Mouse (Mus musculus): ENCODE results near the gene Stmnd1. TPM values are rescaled to one million over a fixed set of nuclear protein-coding genes. Genes with fewer than 3 reads are reported as not detected.

Stmnd1 gene
- polyA plus RNA-seq, 1 experiment, result 0.16 TPM

DNA sequence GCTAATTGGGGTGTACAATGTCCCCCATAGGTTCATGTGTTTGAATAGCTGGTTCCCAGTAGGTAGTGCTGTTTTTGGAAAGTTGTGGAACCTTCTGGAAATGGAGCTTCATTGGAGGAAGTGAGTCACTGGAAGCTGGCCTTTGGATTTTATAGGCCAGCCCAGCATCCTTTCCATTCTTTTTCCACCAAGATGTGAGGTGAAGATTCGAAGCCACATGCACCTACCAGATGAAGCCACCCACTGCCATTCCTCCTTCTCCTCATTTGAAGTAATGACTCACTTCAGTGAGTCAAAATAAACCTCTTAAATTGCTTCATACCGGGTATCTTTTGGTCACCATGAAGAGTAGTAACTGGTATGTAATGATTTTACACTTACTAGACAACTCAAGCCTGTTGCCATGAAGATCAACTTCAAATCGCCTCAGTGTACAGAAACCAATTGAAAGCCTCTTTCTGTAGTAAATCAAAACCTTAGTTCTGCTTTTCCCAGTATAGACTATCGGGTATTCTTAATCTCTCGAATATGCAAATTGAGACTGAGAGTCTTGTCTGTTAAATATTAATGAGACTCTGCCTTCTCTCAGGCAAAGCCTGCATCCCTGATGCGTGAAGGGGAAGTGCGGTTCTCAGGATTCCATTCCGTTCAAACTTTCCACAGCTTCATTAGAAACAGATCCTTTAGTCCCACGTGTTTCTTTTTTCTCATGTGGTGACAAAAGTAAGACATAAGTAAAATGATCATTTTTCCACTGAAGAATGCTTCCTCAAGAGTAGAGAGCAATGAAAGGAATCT, 31.9 kb upstream of the Stmnd1 start:
- Histone ChIP-seq H3K27ac (ENCODE audit: control insufficient read depth, insufficient read depth, low read depth, low read length) (no peak overlapping the region), H3K36me3 (ENCODE audit: control insufficient read depth, insufficient read depth, low read length) (no peaks in the 10 kb centered on the region), H3K4me3 (ENCODE audit: control insufficient read depth, low read depth, low read length) (no peak overlapping the region), H3K27me3 (ENCODE audit: control insufficient read depth, insufficient read depth, low read length) (no peaks in the 10 kb centered on the region), H3K4me1 (ENCODE audit: control insufficient read depth, insufficient read depth, low read length) (no peaks in the 10 kb centered on the region)
- no peak for TF ChIP-seq CTCF (IDR thresholded peaks at IDR 0.05; ENCODE audit: control insufficient read depth, insufficient read depth, insufficient replicate concordance, low read depth, low read length)
- TF ChIP-seq POLR2A (IDR thresholded peaks at IDR 0.05; ENCODE audit: control insufficient read depth, low read depth, low read length), result no peak

DNA sequence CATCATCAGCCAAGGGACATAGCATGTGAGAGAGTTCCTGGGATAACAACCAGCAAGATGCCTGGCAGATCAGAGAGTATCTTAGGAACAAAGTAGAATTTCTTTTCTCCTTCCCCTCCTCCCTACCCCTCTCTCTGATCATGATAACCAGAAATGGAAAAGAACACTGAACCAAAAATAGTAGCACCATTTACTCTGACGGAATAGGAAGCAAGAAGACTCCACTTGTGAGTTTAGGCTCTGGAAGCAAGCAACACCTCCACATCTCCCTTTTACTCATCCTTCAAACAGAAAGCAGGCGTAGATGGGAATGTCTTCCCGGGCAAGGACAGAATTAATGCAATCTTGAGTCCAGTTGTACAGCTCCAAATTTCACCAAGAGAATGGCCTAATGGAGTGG, 19.8 kb upstream of the Stmnd1 start:
- Histone ChIP-seq H3K4me1 (ENCODE audit: control insufficient read depth, insufficient read depth, low read length) (no peaks in the 10 kb centered on the region), H3K4me3 (ENCODE audit: control insufficient read depth, low read depth, low read length) (no peak overlapping the region), H3K27me3 (ENCODE audit: control insufficient read depth, insufficient read depth, low read length) (no peaks in the 10 kb centered on the region), H3K36me3 (ENCODE audit: control insufficient read depth, insufficient read depth, low read length) (no peaks in the 10 kb centered on the region), H3K27ac (ENCODE audit: control insufficient read depth, insufficient read depth, low read depth, low read length) (no peak overlapping the region)
- TF ChIP-seq POLR2A (IDR thresholded peaks at IDR 0.05; ENCODE audit: control insufficient read depth, low read depth, low read length) (no peak), CTCF (IDR thresholded peaks at IDR 0.05; ENCODE audit: control insufficient read depth, insufficient read depth, insufficient replicate concordance, low read depth, low read length) (no peak)

DNA sequence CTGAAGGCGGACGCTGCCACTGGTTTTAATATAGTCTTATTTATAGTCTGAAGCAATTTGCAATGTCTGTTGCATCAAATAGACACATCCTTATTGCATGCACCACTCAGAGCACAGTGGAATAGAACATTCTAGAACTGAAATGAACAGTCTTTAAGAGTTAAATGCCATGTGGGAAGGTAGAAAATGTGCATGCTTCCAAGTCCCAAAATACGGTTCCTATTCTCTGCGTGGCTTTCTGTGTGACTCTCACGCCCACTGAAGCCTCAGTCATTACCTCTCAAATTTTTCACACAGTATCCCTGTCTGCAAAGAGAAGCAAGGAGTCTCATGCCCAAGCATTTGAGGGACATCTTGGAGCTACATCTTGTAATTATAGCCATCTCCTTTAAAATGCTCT, 19.4 kb upstream of the Stmnd1 start:
- TF ChIP-seq POLR2A (IDR thresholded peaks at IDR 0.05; ENCODE audit: control insufficient read depth, low read depth, low read length) (no peak), CTCF (IDR thresholded peaks at IDR 0.05; ENCODE audit: control insufficient read depth, insufficient read depth, insufficient replicate concordance, low read depth, low read length) (no peak)
- Histone ChIP-seq H3K27ac (ENCODE audit: control insufficient read depth, insufficient read depth, low read depth, low read length) (no peak overlapping the region), H3K36me3 (ENCODE audit: control insufficient read depth, insufficient read depth, low read length) (no peaks in the 10 kb centered on the region), H3K27me3 (ENCODE audit: control insufficient read depth, insufficient read depth, low read length) (no peaks in the 10 kb centered on the region), H3K4me3 (ENCODE audit: control insufficient read depth, low read depth, low read length) (no peak overlapping the region), H3K4me1 (ENCODE audit: control insufficient read depth, insufficient read depth, low read length) (no peaks in the 10 kb centered on the region)

DNA sequence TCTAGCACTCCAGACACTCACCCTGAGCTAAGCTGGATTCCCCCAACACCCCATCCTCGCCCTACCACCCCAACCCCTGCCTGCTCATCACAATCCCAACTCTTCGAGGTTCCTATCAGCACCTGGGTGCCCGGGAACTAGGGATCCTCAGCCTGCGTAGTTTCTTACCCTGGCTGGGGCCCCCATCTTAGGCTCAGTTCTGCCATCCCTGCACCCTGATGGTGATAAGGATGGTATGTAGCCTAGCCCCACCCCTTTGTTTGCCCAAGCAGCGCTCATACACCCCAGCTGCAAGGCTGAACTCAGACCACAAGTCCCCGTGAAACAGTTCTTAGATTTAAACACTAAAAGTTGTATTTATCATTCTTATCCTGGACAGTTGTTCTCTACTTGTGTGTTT, 17.9 kb upstream of the Stmnd1 start:
- no peak overlapping the region for H3K27ac ChIP-seq (ENCODE audit: control insufficient read depth, insufficient read depth, low read depth, low read length)
- TF ChIP-seq CTCF (IDR thresholded peaks at IDR 0.05; ENCODE audit: control insufficient read depth, insufficient read depth, insufficient replicate concordance, low read depth, low read length) (no peak), POLR2A (IDR thresholded peaks at IDR 0.05; ENCODE audit: control insufficient read depth, low read depth, low read length) (no peak)
- no peaks in the 10 kb centered on the region for H3K4me1 ChIP-seq (ENCODE audit: control insufficient read depth, insufficient read depth, low read length)
- H3K4me3 ChIP-seq (ENCODE audit: control insufficient read depth, low read depth, low read length), result no peak overlapping the region
- no peaks in the 10 kb centered on the region for H3K36me3 ChIP-seq (ENCODE audit: control insufficient read depth, insufficient read depth, low read length)
- no peaks in the 10 kb centered on the region for H3K27me3 ChIP-seq (ENCODE audit: control insufficient read depth, insufficient read depth, low read length)

DNA sequence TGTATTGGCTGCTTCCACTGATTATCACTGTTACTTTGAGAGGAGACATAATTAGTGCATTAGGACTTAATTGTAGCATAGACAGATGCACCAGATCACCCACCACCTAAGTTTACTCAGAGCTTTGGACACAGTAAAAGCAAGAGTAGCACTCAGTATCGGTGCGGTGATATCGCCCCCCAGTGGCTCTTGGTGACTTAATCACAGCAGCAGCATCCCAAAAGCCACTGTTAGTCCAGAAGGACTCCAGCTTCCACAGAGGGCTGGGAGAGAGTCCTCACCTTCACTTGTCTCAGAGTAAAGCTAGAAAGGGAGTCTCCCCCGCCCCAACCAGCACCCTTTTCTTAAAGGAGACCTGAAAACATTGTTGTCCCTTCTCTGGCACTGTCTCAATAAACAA, 15.7 kb upstream of the Stmnd1 start:
- Histone ChIP-seq H3K27me3 (ENCODE audit: control insufficient read depth, insufficient read depth, low read length) (no peaks in the 10 kb centered on the region), H3K27ac (ENCODE audit: control insufficient read depth, insufficient read depth, low read depth, low read length) (no peak overlapping the region)

DNA sequence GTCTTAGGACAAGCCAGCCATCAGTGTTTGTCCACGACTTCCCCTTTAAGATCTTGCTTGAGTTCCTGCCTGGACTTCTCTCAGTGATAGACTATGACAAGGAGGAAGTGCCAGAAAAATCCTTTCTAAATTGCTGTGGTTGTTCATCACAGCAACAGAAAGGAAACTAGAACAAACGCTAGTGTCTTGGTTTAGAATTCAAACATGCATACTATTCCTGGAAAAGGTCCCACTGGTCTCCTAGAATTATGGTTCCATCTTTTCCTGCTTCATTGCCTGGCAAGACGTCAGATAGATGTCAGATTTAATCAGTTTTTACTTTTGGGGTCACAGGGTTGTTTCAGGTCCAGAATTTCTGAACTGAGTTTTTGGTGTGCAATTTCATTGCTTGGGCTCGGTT, 14.0 kb upstream of the Stmnd1 start:
- H3K27ac ChIP-seq (ENCODE audit: control insufficient read depth, insufficient read depth, low read depth, low read length), result no peak overlapping the region
- no peaks in the 10 kb centered on the region for H3K27me3 ChIP-seq (ENCODE audit: control insufficient read depth, insufficient read depth, low read length)
- no peak for TF ChIP-seq POLR2A (IDR thresholded peaks at IDR 0.05; ENCODE audit: control insufficient read depth, low read depth, low read length)
- TF ChIP-seq CTCF (IDR thresholded peaks at IDR 0.05; ENCODE audit: control insufficient read depth, insufficient read depth, insufficient replicate concordance, low read depth, low read length), result no peak
- no peaks in the 10 kb centered on the region for H3K36me3 ChIP-seq (ENCODE audit: control insufficient read depth, insufficient read depth, low read length)
- H3K4me3 ChIP-seq (ENCODE audit: control insufficient read depth, low read depth, low read length), result no peak overlapping the region
- H3K4me1 ChIP-seq (ENCODE audit: control insufficient read depth, insufficient read depth, low read length), result no peaks in the 10 kb centered on the region

More for the DNA sequence above, 15.7 kb upstream of the Stmnd1 start:
- TF ChIP-seq POLR2A (IDR thresholded peaks at IDR 0.05; ENCODE audit: control insufficient read depth, low read depth, low read length), result no peak
- no peak for TF ChIP-seq CTCF (IDR thresholded peaks at IDR 0.05; ENCODE audit: control insufficient read depth, insufficient read depth, insufficient replicate concordance, low read depth, low read length)
- no peak overlapping the region for H3K4me3 ChIP-seq (ENCODE audit: control insufficient read depth, low read depth, low read length)
- no peaks in the 10 kb centered on the region for H3K4me1 ChIP-seq (ENCODE audit: control insufficient read depth, insufficient read depth, low read length)
- H3K36me3 ChIP-seq (ENCODE audit: control insufficient read depth, insufficient read depth, low read length), result no peaks in the 10 kb centered on the region

- no peaks in the 10 kb centered on the region for H3K36me3 ChIP-seq (ENCODE audit: control insufficient read depth, insufficient read depth, low read length)
- no peaks in the 10 kb centered on the region for H3K27me3 ChIP-seq (ENCODE audit: control insufficient read depth, insufficient read depth, low read length)
- no peak overlapping the region for H3K4me3 ChIP-seq (ENCODE audit: control insufficient read depth, low read depth, low read length)
- TF ChIP-seq CTCF (IDR thresholded peaks at IDR 0.05; ENCODE audit: control insufficient read depth, insufficient read depth, insufficient replicate concordance, low read depth, low read length), result no peak
- no peaks in the 10 kb centered on the region for H3K4me1 ChIP-seq (ENCODE audit: control insufficient read depth, insufficient read depth, low read length)
- no peak overlapping the region for H3K27ac ChIP-seq (ENCODE audit: control insufficient read depth, insufficient read depth, low read depth, low read length)
Observed at GRCm38 (mm10) chr13:46261244-46261643, 12.3 kb upstream of the Stmnd1 start.
